Mouse (Mus musculus) lung, embryonic 14.5 days (tissue): ENCODE results near the gene Negr1. TPM values are rescaled to one million over a fixed set of nuclear protein-coding genes. Genes with fewer than 3 reads are reported as not detected.

Source experiments
- ATAC-seq: fragments of 200-750 bp; cut with Nextera tagmentation; 2 replicates; pipeline ENCODE4 v1.8.0; 2017; ENCODE audit warnings: mild to moderate bottlenecking, moderate TSS enrichment, moderate library complexity; ENCODE audit not compliant: insufficient read depth
- DNase-seq: peaks from one replicate; pipeline ENCODE4 v3.0.0-alpha.2; 2015
- H3K27ac ChIP-seq: fragments of 300-500 bp; sonication (generic); 2 replicates; pipeline ENCODE4 v1.5.1; 2014; ENCODE audit warnings: low read depth, mild to moderate bottlenecking, moderate library complexity
- H3K27me3 ChIP-seq: fragments of 300-500 bp; sonication (generic); 2 replicates; pipeline ENCODE4 v1.6.1; 2014; ENCODE audit warnings: low read length, control low read depth; ENCODE audit not compliant: insufficient read depth
- H3K36me3 ChIP-seq: fragments of 300-500 bp; sonication (generic); 2 replicates; pipeline ENCODE4 v1.6.1; 2014; ENCODE audit warnings: control low read depth; ENCODE audit not compliant: insufficient read depth
- H3K4me1 ChIP-seq: fragments of 300-500 bp; sonication (generic); 2 replicates; pipeline ENCODE4 v1.6.1; 2014; ENCODE audit warnings: antibody characterized with exemption, control low read depth; ENCODE audit not compliant: insufficient read depth
- H3K4me2 ChIP-seq: fragments of 300-500 bp; sonication (generic); 2 replicates; pipeline ENCODE4 v1.6.1; 2014; ENCODE audit warnings: mild to moderate bottlenecking
- H3K4me3 ChIP-seq: fragments of 300-500 bp; sonication (generic); 2 replicates; pipeline ENCODE4 v1.5.1; 2014; ENCODE audit warnings: low read depth, low read length
- H3K9ac ChIP-seq: fragments of 300-500 bp; sonication (generic); 2 replicates; pipeline ENCODE4 v1.6.1; 2014
- H3K9me3 ChIP-seq: fragments of 300-500 bp; sonication (generic); 2 replicates; pipeline ENCODE4 v1.6.1; 2016; ENCODE audit warnings: low read depth, low read length, control low read depth
- CTCF ChIP-seq: IDR thresholded peaks from 2 replicates; pipeline ENCODE4 v1.5.1; 2016; ENCODE audit warnings: antibody characterized with exemption, low read depth
- WGBS: fragments of 180-500 bp; shearing (Covaris S2); extraction: QIAGEN DNeasy Blood & Tissue Kit; methylation state at CpG from one replicate; pipeline ENCODE4 v1.1.7; 2014; 5-methylcytosine and 5-hydroxymethylcytosine counted together
- polyA plus RNA-seq: library from polyadenylated mRNA; unstranded; fragments of >200 nt; fragmentation: Nextera tagmentation; extraction: Ambion mirVana; gene quantifications from 2 replicates; pipeline ENCODE4 v1.2.1, GENCODE M21; 2014

Gene Negr1
- polyA plus RNA-seq, 1 experiment from 2014 or later = 7.8 TPM

- TF ChIP-seq CTCF = no peak
- DNase-seq = no peak
Measured at GRCm38 (mm10) chr3:156794610-156795009, 233.0 kb downstream of the Negr1 start.

GRCm38 (mm10) chr3:156796061-156796691 is 234.6 kb downstream of the Negr1 start:
- H3K27ac ChIP-seq = no peak overlapping the region
- H3K4me3 ChIP-seq = no peak overlapping the region
- no peak for TF ChIP-seq CTCF
- H3K9me3 ChIP-seq = no peaks in the 10 kb centered on the region
- ATAC-seq = peak; percentile 44; the same call in 1 of the 2 replicates
- no peaks in the 10 kb centered on the region for H3K27me3 ChIP-seq
- peak; percentile 69 for DNase-seq
- H3K9ac ChIP-seq = no peak overlapping the region
- no peaks in the 10 kb centered on the region for H3K4me1 ChIP-seq
- no peaks in the 10 kb centered on the region for H3K36me3 ChIP-seq
- 58% methylated on average over 6 of the region's 6 CpGs for WGBS
- H3K4me2 ChIP-seq = no peak overlapping the region

More at GRCm38 (mm10) chr3:156794610-156795009, 233.0 kb downstream of the Negr1 start:
- Histone ChIP-seq H3K27ac (no peak overlapping the region), H3K36me3 (no peaks in the 10 kb centered on the region), H3K9me3 (no peaks in the 10 kb centered on the region), H3K4me1 (no peaks in the 10 kb centered on the region), H3K9ac (no peak overlapping the region), H3K4me3 (no peak overlapping the region), H3K27me3 (no peaks in the 10 kb centered on the region), H3K4me2 (no peak overlapping the region)
- 36% methylated on average over 2 of the region's 2 CpGs for WGBS
- ATAC-seq = no peak

DNA sequence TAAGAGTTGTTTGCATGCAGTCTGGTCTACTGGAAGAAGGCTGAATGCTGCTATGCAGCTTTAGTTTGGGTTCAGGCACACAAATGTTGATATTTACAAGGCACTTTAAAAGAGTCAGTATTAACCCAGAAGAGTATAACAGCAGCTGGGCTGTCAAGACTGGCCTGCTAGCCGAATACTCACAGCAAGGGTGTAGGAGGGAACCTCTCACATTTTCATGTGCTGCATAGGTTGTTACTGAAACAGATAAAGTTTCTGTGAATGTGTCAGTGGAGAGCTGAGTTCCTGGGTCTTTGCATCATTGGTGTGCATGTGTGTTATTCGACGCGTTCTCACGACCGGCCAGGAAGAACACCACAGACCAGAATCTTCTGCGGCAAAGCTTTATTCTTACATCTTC is 237.6 kb downstream of the Negr1 start:
- TF ChIP-seq CTCF = no peak
- WGBS = 89% methylated on average over 7 of the region's 7 CpGs

DNA sequence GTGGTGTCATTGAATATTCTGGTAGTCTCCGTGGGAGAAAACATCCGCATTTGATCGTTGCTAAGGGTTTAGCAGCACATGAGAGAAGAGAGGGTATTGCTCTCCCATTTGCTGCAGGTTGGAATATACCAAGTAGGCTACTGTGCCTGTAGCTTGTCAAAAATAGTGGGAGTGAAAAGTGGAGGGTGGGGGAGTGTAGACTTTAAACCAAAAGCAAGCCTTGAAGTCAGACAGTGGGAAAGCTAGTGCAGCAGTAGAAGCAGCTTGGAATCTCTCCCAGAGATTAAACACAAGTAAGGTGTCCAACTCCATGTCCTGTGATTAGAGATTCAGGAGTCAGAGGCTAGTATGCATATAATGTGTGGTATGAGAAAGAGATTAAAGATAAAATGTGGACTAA is 248.2 kb downstream of the Negr1 start:
- no peak overlapping the region for H3K27ac ChIP-seq
- no peak overlapping the region for H3K9ac ChIP-seq
- H3K4me3 ChIP-seq = no peak overlapping the region
- H3K36me3 ChIP-seq = no peaks in the 10 kb centered on the region
- no peak overlapping the region for H3K4me2 ChIP-seq
- no peaks in the 10 kb centered on the region for H3K27me3 ChIP-seq
- H3K9me3 ChIP-seq = no peaks in the 10 kb centered on the region
- DNase-seq (no peak), ATAC-seq (no peak)
- no peak for TF ChIP-seq CTCF
- no peaks in the 10 kb centered on the region for H3K4me1 ChIP-seq
- 87% methylated on average over 3 of the region's 3 CpGs for WGBS

More for the DNA sequence above, 237.6 kb downstream of the Negr1 start:
- no peak overlapping the region for H3K4me2 ChIP-seq
- H3K27me3 ChIP-seq = no peaks in the 10 kb centered on the region
- no peaks in the 10 kb centered on the region for H3K36me3 ChIP-seq
- H3K4me3 ChIP-seq = no peak overlapping the region
- ATAC-seq (no peak), DNase-seq (no peak)
- no peak overlapping the region for H3K9ac ChIP-seq
- H3K9me3 ChIP-seq = no peaks in the 10 kb centered on the region
- no peaks in the 10 kb centered on the region for H3K4me1 ChIP-seq
- no peak overlapping the region for H3K27ac ChIP-seq

GRCm38 (mm10) chr3:156816938-156817337 is 255.3 kb downstream of the Negr1 start:
- no peak overlapping the region for H3K4me2 ChIP-seq
- no peak overlapping the region for H3K27ac ChIP-seq
- ATAC-seq (no peak), DNase-seq (no peak)
- no peaks in the 10 kb centered on the region for H3K36me3 ChIP-seq
- no peaks in the 10 kb centered on the region for H3K27me3 ChIP-seq
- no peaks in the 10 kb centered on the region for H3K9me3 ChIP-seq
- H3K4me3 ChIP-seq = no peak overlapping the region
- no peak overlapping the region for H3K9ac ChIP-seq
- TF ChIP-seq CTCF = no peak
- no peaks in the 10 kb centered on the region for H3K4me1 ChIP-seq

DNA sequence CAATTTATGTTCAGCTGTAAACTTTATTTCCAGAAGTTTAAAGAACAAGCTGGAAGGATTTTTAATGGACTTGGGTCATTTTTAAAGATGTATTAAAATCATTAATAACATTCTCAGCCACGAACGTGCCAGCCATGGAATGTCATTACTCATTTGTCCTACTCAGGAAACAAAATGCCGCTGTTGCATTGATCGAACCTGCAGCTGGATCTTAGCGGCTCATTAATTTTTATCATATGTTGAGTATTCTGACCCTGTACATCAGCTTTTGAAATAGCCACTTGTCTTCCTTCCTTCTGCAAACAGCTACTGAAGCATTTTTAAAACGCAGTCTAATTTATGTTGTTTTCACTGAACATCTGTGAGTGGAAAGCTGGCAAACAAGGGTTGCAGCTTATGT is 255.9 kb downstream of the Negr1 start:
- Histone ChIP-seq H3K4me2 (no peak overlapping the region), H3K4me1 (no peaks in the 10 kb centered on the region), H3K4me3 (no peak overlapping the region), H3K27me3 (no peaks in the 10 kb centered on the region), H3K36me3 (no peaks in the 10 kb centered on the region), H3K9me3 (no peaks in the 10 kb centered on the region), H3K9ac (no peak overlapping the region), H3K27ac (no peak overlapping the region)
- DNase-seq (no peak), ATAC-seq (no peak)
- no peak for TF ChIP-seq CTCF
- 28% methylated on average over 6 of the region's 6 CpGs for WGBS

DNA sequence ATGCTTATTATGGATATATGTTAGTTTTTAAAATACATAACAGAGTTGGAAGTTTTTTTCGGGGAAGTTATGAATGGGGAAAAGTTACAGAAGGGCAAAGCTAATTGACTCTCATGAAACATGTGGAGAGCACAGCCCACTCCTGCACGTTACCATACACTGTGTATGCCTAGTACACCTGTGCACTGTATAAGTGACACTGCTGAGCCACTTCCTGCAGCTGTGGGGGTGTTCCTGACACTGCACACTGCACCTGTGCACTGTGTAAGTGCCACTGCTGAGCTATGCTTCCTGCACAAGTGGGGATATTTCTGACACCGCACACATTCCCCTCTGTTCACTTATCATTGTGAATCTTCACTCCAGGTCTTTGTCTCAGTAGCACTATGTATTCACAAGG is 261.4 kb downstream of the Negr1 start:
- H3K9ac ChIP-seq = no peak overlapping the region
- no peaks in the 10 kb centered on the region for H3K9me3 ChIP-seq
- H3K27ac ChIP-seq = no peak overlapping the region
- DNase-seq (no peak), ATAC-seq (no peak)
- no peak overlapping the region for H3K4me2 ChIP-seq
- H3K4me1 ChIP-seq = no peaks in the 10 kb centered on the region
- no peak overlapping the region for H3K4me3 ChIP-seq
- WGBS = 76% methylated on average over 3 of the region's 3 CpGs
- TF ChIP-seq CTCF = no peak
- H3K27me3 ChIP-seq = no peaks in the 10 kb centered on the region
- H3K36me3 ChIP-seq = no peaks in the 10 kb centered on the region
